Mouse (Mus musculus): ENCODE data around the gene Patz1.

- TF ChIP-seq CTCF (conservative IDR thresholded peaks at IDR 0.05; ENCODE audit: low read length): no peak
- TF ChIP-seq NANOG (IDR thresholded peaks at IDR 0.05; ENCODE audit: borderline replicate concordance, low read length): no peak
Measured at GRCm38 (mm10) chr11:3341476-3341875, 52.8 kb downstream of the Patz1 start.
